Mouse (Mus musculus) leukemia stem cell, adult 10-12 weeks (primary cell): ENCODE measurements around the gene Adprhl1. TPM values are rescaled to one million over a fixed set of nuclear protein-coding genes. Genes with fewer than 3 reads are reported as not detected.

ENCODE experiments used
- polyA plus RNA-seq: library from polyadenylated mRNA; stranded (reverse); fragments of >175 nt; gene quantifications from 2 replicates; pipeline ENCODE4 v1.2.3, GENCODE M21; 2012; ENCODE audit warnings: low replicate concordance

The Adprhl1 gene
- polyA plus RNA-seq = not detected in 2 replicates

GRCm38 (mm10) chr8:13254019-13254418 is at the start of gene Adprhl1:
Adprhl1 (minus strand) TSS chr8:13254162.

GRCm38 (mm10) chr8:13287692-13288623 is 34.0 kb upstream of the Adprhl1 start, which contains the start of the genes Dcun1d2 and Tmco3:
Dcun1d2 (minus strand) TSS chr8:13288131.
Tmco3 (plus strand) TSS chr8:13288190.

GRCm38 (mm10) chr8:13200301-13201012 is 53.5 kb downstream of the Adprhl1 start, which contains the start of gene Grtp1:
Grtp1 (minus strand) TSS chr8:13200620.

Other genes with a start within 250 kb of the Adprhl1 start
- gene F7, start 228.1 kb downstream of the Adprhl1 start, polyA plus RNA-seq = 0.15 TPM in 1 of 2 replicates, not detected in the other
- gene F10, start 216.9 kb downstream of the Adprhl1 start, polyA plus RNA-seq = 0.20 and 2.8 TPM in 2 replicates
- 0.08 TPM in 1 of 2 replicates, not detected in the other for gene Proz, start 193.2 kb downstream of the Adprhl1 start, polyA plus RNA-seq
- 7.4 and 34.0 TPM in 2 replicates for gene Pcid2, start 148.7 kb downstream of the Adprhl1 start, polyA plus RNA-seq
- 84.0 and 89.8 TPM in 2 replicates for gene Cul4a, start 148.5 kb downstream of the Adprhl1 start, polyA plus RNA-seq
- gene Lamp1, start 95.0 kb downstream of the Adprhl1 start, polyA plus RNA-seq = 115 and 382 TPM in 2 replicates
- gene Grtp1, start 53.5 kb downstream of the Adprhl1 start, polyA plus RNA-seq = 7.6 and 10.3 TPM in 2 replicates
- gene Dcun1d2, start 34.0 kb upstream of the Adprhl1 start, polyA plus RNA-seq = 0.43 and 4.0 TPM in 2 replicates
- gene Tmco3, start 34.0 kb upstream of the Adprhl1 start, polyA plus RNA-seq = 4.4 and 13.1 TPM in 2 replicates
- 13.5 and 32.3 TPM in 2 replicates for gene Tfdp1, start 84.6 kb upstream of the Adprhl1 start, polyA plus RNA-seq
- 0.13 TPM in 1 of 2 replicates, not detected in the other for gene Atp4b, start 142.7 kb upstream of the Adprhl1 start, polyA plus RNA-seq
- gene Grk1, start 150.9 kb upstream of the Adprhl1 start, polyA plus RNA-seq = not detected in 2 replicates
- not detected in 2 replicates for gene Tmem255b, start 181.0 kb upstream of the Adprhl1 start, polyA plus RNA-seq
- 2.5 and 2.6 TPM in 2 replicates for gene Gas6, start 240.3 kb upstream of the Adprhl1 start, polyA plus RNA-seq